8 mouse cellular contexts compared by ENCODE assay signal in genomic region chr7:132859042-132859958, GRCm38 (mm10). TPM values are rescaled to one million over a fixed set of nuclear protein-coding genes. Genes with fewer than 3 reads are reported as not detected.
DNase-seq lines count a peak whose midpoint lies in the region; ATAC-seq lines count a peak whose summit lies in the region.

Abraxas2 (plus strand) TSS chr7:132859225.

- intact Hi-C loops in left cerebral cortex, postnatal 14 days (cut with DNase I): no loop called here

- H3K9ac ChIP-seq in intestine, embryonic 14.5 days (ENCODE audit: low read length): peak within 1 kb of the TSS; percentile 79

- peak; percentile 93 for ATAC-seq in intestine, embryonic 14.5 days (replicated peaks; ENCODE audit: low FRiP score, low TSS enrichment, low read depth)

- no peaks in the 10 kb centered on the region for H3K27me3 ChIP-seq in intestine, embryonic 14.5 days (replicated peaks; ENCODE audit: control insufficient read depth, insufficient read depth, low read length)

- H3K36me3 ChIP-seq in intestine, embryonic 14.5 days (ENCODE audit: control insufficient read depth, insufficient read depth, low read length): no peaks in the 10 kb centered on the region

- H3K4me2 ChIP-seq in intestine, embryonic 14.5 days (ENCODE audit: low read length): peak within 1 kb of the TSS; percentile 76

- peak within 1 kb of the TSS; percentile 77 for H3K27ac ChIP-seq in intestine, embryonic 14.5 days (ENCODE audit: low read depth)

- peak within 1 kb of the TSS; percentile 100 for H3K4me3 ChIP-seq in intestine, embryonic 14.5 days (ENCODE audit: low read depth, low read length)

- H3K4me1 ChIP-seq in intestine, embryonic 14.5 days (replicated peaks; ENCODE audit: control insufficient read depth, insufficient read depth, low read length): peaks cover 6% of the 10 kb centered on the region

- no peaks in the 10 kb centered on the region for H3K9me3 ChIP-seq in intestine, embryonic 14.5 days (ENCODE audit: control insufficient read depth, low read length)

- peak; percentile 84 to 87 for DNase-seq in adrenal gland, adult 18-20 months (ENCODE audit: low spot score in 2 of 2)
- DNase-seq in embryo, embryonic 11 days: peak; percentile 95
- DNase-seq in gastrocnemius, postnatal 25 days: peak; percentile 86
- peak; percentile 92 for DNase-seq in intestine, embryonic 14.5 days (ENCODE audit: low spot score)
- peak; percentile 85 to 89 for DNase-seq in left cerebral cortex, postnatal 14 days (ENCODE audit: low spot score in 2 of 2)
- peak; percentile 88 for DNase-seq in mesoderm, embryonic 11.5 days (ENCODE audit: low read depth, low spot score)
- peak; percentile 83 to 88 for DNase-seq in right cerebral cortex, postnatal 36 days (ENCODE audit: low spot score in 2 of 2)
- peak; percentile 91 for DNase-seq in yolk sac, embryonic 10.5 days (ENCODE audit: low spot score)

- WGBS in intestine, embryonic 14.5 days: 1% methylated on average over 53 of the region's 53 CpGs

RNA-seq across cellular contexts. Expression of gene Abraxas2, which starts in this region (rescaled TPM):
- 10 to 100 TPM; 32.9 to 36.9 TPM for total RNA-seq in adrenal gland, adult 18-20 months (2021)
- 10 to 100 TPM; 19.8 to 22.5 TPM for total RNA-seq in gastrocnemius, postnatal 25 days (2021)
- 33.5 and 34.7 TPM in 2 replicates for polyA plus RNA-seq in intestine, embryonic 14.5 days (2014; fragmentation: Nextera tagmentation; extraction: Ambion mirVana)
- 10 to 100 TPM; 24.9 to 28.2 TPM for total RNA-seq in left cerebral cortex, postnatal 14 days (2021)

Comparison
In these comparisons a context has a peak if more than half of its experiments do, and no peak if none do; other contexts are left out.
1. Peak in every context shown above with its lines: DNase-seq, ATAC-seq, H3K4me3 ChIP-seq and H3K27ac ChIP-seq.